Mouse (Mus musculus) forebrain, embryonic 15.5 days (tissue): ENCODE measurements around the gene Ech1. TPM values are rescaled to one million over a fixed set of nuclear protein-coding genes. Genes with fewer than 3 reads are reported as not detected.

Experiments
- ATAC-seq: fragments of 200-750 bp; cut with Nextera tagmentation; replicated peaks from 2 replicates; pipeline ENCODE4 v1.8.0; 2017; ENCODE audit warnings: mild to moderate bottlenecking, moderate TSS enrichment, moderate library complexity
- H3K27ac ChIP-seq: fragments of 300-500 bp; sonication (generic); replicated peaks from 2 replicates; pipeline ENCODE4 v1.5.1; 2015; ENCODE audit warnings: mild to moderate bottlenecking, inconsistent platforms
- H3K27me3 ChIP-seq: fragments of 300-500 bp; sonication (generic); 2 replicates; pipeline ENCODE4 v1.6.1; 2015; ENCODE audit warnings: inconsistent platforms
- H3K36me3 ChIP-seq: fragments of 300-500 bp; sonication (generic); 2 replicates; pipeline ENCODE4 v1.6.1; 2015; ENCODE audit warnings: mild to moderate bottlenecking, inconsistent platforms
- H3K4me1 ChIP-seq: fragments of 300-500 bp; sonication (generic); 2 replicates; pipeline ENCODE4 v1.6.1; 2015; ENCODE audit warnings: inconsistent platforms
- H3K4me2 ChIP-seq: fragments of 300-500 bp; sonication (generic); replicated peaks from 2 replicates; pipeline ENCODE4 v1.6.1; 2015; ENCODE audit warnings: mild to moderate bottlenecking, inconsistent platforms
- H3K4me3 ChIP-seq: fragments of 300-500 bp; sonication (generic); 2 replicates; pipeline ENCODE4 v1.5.1; 2015; ENCODE audit warnings: mild to moderate bottlenecking, inconsistent platforms
- H3K9ac ChIP-seq: fragments of 300-500 bp; sonication (generic); replicated peaks from 2 replicates; pipeline ENCODE4 v1.6.1; 2015; ENCODE audit warnings: mild to moderate bottlenecking, inconsistent platforms
- H3K9me3 ChIP-seq: fragments of 300-500 bp; sonication (generic); 2 replicates; pipeline ENCODE4 v1.6.1; 2016; ENCODE audit warnings: inconsistent platforms
- WGBS: fragments of 180-500 bp; shearing (Covaris S2); methylation state at CpG from one replicate; pipeline ENCODE4 v1.1.7; 2015; ENCODE audit warnings: mixed read lengths; 5-methylcytosine and 5-hydroxymethylcytosine counted together
- polyA plus RNA-seq: library from polyadenylated mRNA; unstranded; fragments of >200 nt; fragmentation: Nextera tagmentation; extraction: Ambion mirVana; gene quantifications from 2 replicates; pipeline ENCODE4 v1.2.1, GENCODE M21; 2015

Ech1 gene
- polyA plus RNA-seq, 1 experiment from 2014 or later = 85.2 TPM

- Histone ChIP-seq H3K4me2 (no peak overlapping the region), H3K9ac (no peak overlapping the region), H3K9me3 (no peaks in the 10 kb centered on the region), H3K27ac (no peak overlapping the region), H3K36me3 (no peaks in the 10 kb centered on the region), H3K4me1 (no peaks in the 10 kb centered on the region), H3K4me3 (no peak overlapping the region), H3K27me3 (no peaks in the 10 kb centered on the region)
- ATAC-seq = no peak
- WGBS = 86% methylated on average over 9 of the region's 9 CpGs
Measured at GRCm38 (mm10) chr7:28838331-28838730, 13.3 kb downstream of the Ech1 start.

- 79% methylated on average over 1 of the region's 1 CpGs for WGBS
- no peak overlapping the region for H3K4me3 ChIP-seq
- no peaks in the 10 kb centered on the region for H3K9me3 ChIP-seq
- ATAC-seq = no peak
- no peaks in the 10 kb centered on the region for H3K4me1 ChIP-seq
- H3K27me3 ChIP-seq = no peaks in the 10 kb centered on the region
- no peak overlapping the region for H3K4me2 ChIP-seq
- H3K27ac ChIP-seq = no peak overlapping the region
- H3K9ac ChIP-seq = no peak overlapping the region
- H3K36me3 ChIP-seq = no peaks in the 10 kb centered on the region
Measured at GRCm38 (mm10) chr7:28847273-28847672, 22.3 kb downstream of the Ech1 start.

GRCm38 (mm10) chr7:28849700-28850236 is 24.8 kb downstream of the Ech1 start:
- no peak overlapping the region for H3K4me2 ChIP-seq
- H3K4me3 ChIP-seq = no peak overlapping the region
- no peaks in the 10 kb centered on the region for H3K4me1 ChIP-seq
- no peak overlapping the region for H3K27ac ChIP-seq
- H3K27me3 ChIP-seq = no peaks in the 10 kb centered on the region
- no peak overlapping the region for H3K9ac ChIP-seq
- 65% methylated on average over 1 of the region's 1 CpGs for WGBS
- no peaks in the 10 kb centered on the region for H3K9me3 ChIP-seq
- no peak for ATAC-seq
- H3K36me3 ChIP-seq = no peaks in the 10 kb centered on the region

GRCm38 (mm10) chr7:28850642-28851041 is 25.6 kb downstream of the Ech1 start:
- 90% methylated on average over 4 of the region's 4 CpGs for WGBS
- H3K27me3 ChIP-seq = no peaks in the 10 kb centered on the region
- no peak overlapping the region for H3K27ac ChIP-seq
- no peak overlapping the region for H3K4me2 ChIP-seq
- no peaks in the 10 kb centered on the region for H3K36me3 ChIP-seq
- ATAC-seq = no peak
- H3K9ac ChIP-seq = no peak overlapping the region
- H3K4me1 ChIP-seq = no peaks in the 10 kb centered on the region
- no peaks in the 10 kb centered on the region for H3K9me3 ChIP-seq
- no peak overlapping the region for H3K4me3 ChIP-seq

GRCm38 (mm10) chr7:28859953-28860352 is 34.9 kb downstream of the Ech1 start:
- WGBS = 92% methylated on average over 2 of the region's 2 CpGs
- Histone ChIP-seq H3K27ac (no peak overlapping the region), H3K9me3 (no peaks in the 10 kb centered on the region), H3K4me2 (no peak overlapping the region), H3K4me3 (no peak overlapping the region), H3K27me3 (no peaks in the 10 kb centered on the region), H3K9ac (no peak overlapping the region), H3K36me3 (no peaks in the 10 kb centered on the region), H3K4me1 (peaks cover 7% of the 10 kb centered on the region; the same call in 1 of the 2 replicates)
- ATAC-seq = no peak

- no peak overlapping the region for H3K9ac ChIP-seq
- 87% methylated on average over 6 of the region's 6 CpGs for WGBS
- ATAC-seq = no peak
- no peak overlapping the region for H3K27ac ChIP-seq
- H3K36me3 ChIP-seq = no peaks in the 10 kb centered on the region
- H3K9me3 ChIP-seq = no peaks in the 10 kb centered on the region
- no peak overlapping the region for H3K4me3 ChIP-seq
- H3K4me1 ChIP-seq = peaks cover 11% of the 10 kb centered on the region
- H3K4me2 ChIP-seq = no peak overlapping the region
- H3K27me3 ChIP-seq = no peaks in the 10 kb centered on the region
Measured at GRCm38 (mm10) chr7:28860898-28861297, 35.9 kb downstream of the Ech1 start.

GRCm38 (mm10) chr7:28862817-28863499 is 37.9 kb downstream of the Ech1 start:
- Histone ChIP-seq H3K27me3 (no peaks in the 10 kb centered on the region), H3K36me3 (no peaks in the 10 kb centered on the region), H3K9ac (no peak overlapping the region), H3K9me3 (no peaks in the 10 kb centered on the region), H3K4me3 (no peak overlapping the region), H3K4me1 (peaks cover 15% of the 10 kb centered on the region), H3K4me2 (no peak overlapping the region), H3K27ac (no peak overlapping the region)
- ATAC-seq = no peak
- WGBS = 85% methylated on average over 15 of the region's 15 CpGs

- peaks cover 15% of the 10 kb centered on the region for H3K4me1 ChIP-seq
- no peak for ATAC-seq
- H3K36me3 ChIP-seq = no peaks in the 10 kb centered on the region
- H3K4me3 ChIP-seq = no peak within 1 kb of the TSS
- peak within 1 kb of the TSS; percentile 16; the same call in 1 of the 2 replicates for H3K4me2 ChIP-seq
- no peak within 1 kb of the TSS for H3K9ac ChIP-seq
- WGBS = 88% methylated on average over 6 of the region's 6 CpGs
- H3K27me3 ChIP-seq = no peaks in the 10 kb centered on the region
- H3K9me3 ChIP-seq = no peaks in the 10 kb centered on the region
- H3K27ac ChIP-seq = no peak within 1 kb of the TSS
Measured at GRCm38 (mm10) chr7:28863540-28863939, 38.5 kb downstream of the Ech1 start, which contains the start of gene Lgals7. TSS of gene Lgals7 (plus strand) at chr7:28863853.

- Histone ChIP-seq H3K27me3 (no peaks in the 10 kb centered on the region), H3K4me3 (no peak overlapping the region), H3K27ac (no peak overlapping the region), H3K4me1 (peaks cover 15% of the 10 kb centered on the region), H3K9me3 (no peaks in the 10 kb centered on the region), H3K4me2 (peak overlapping the region; percentile 16; the same call in 1 of the 2 replicates), H3K9ac (no peak overlapping the region), H3K36me3 (no peaks in the 10 kb centered on the region)
- WGBS = 38% methylated on average over 9 of the region's 9 CpGs
- ATAC-seq = no peak
Measured at GRCm38 (mm10) chr7:28864288-28864750, 39.3 kb downstream of the Ech1 start.

GRCm38 (mm10) chr7:28865481-28866300 is 40.7 kb downstream of the Ech1 start:
- H3K4me1 ChIP-seq = peaks cover 15% of the 10 kb centered on the region
- H3K27me3 ChIP-seq = no peaks in the 10 kb centered on the region
- no peaks in the 10 kb centered on the region for H3K9me3 ChIP-seq
- H3K9ac ChIP-seq = peak overlapping the region; percentile 36
- no peaks in the 10 kb centered on the region for H3K36me3 ChIP-seq
- H3K4me3 ChIP-seq = peak overlapping the region; percentile 28
- 46% methylated on average over 33 of the region's 33 CpGs for WGBS
- ATAC-seq = peak; percentile 46; the same call in 1 of the 2 replicates
- no peak overlapping the region for H3K27ac ChIP-seq
- peak overlapping the region; percentile 47 for H3K4me2 ChIP-seq

GRCm38 (mm10) chr7:28866769-28867507 is 41.9 kb downstream of the Ech1 start:
- no peaks in the 10 kb centered on the region for H3K9me3 ChIP-seq
- H3K27me3 ChIP-seq = no peaks in the 10 kb centered on the region
- H3K4me1 ChIP-seq = peaks cover 15% of the 10 kb centered on the region
- no peak overlapping the region for H3K9ac ChIP-seq
- no peak overlapping the region for H3K4me2 ChIP-seq
- no peak overlapping the region for H3K27ac ChIP-seq
- WGBS = 92% methylated on average over 28 of the region's 28 CpGs
- no peak overlapping the region for H3K4me3 ChIP-seq
- ATAC-seq = no peak
- H3K36me3 ChIP-seq = no peaks in the 10 kb centered on the region
